ENCODE assay signal across 8 mouse cellular contexts in genomic region chr12:106939381-106939780, GRCm38 (mm10).
DNase-seq lines count a peak whose midpoint lies in the region; ATAC-seq lines count a peak whose summit lies in the region.

No protein-coding gene starts in this region.

- ATAC-seq in monocyte, adult 5-6 weeks (replicated peaks; ENCODE audit: insufficient number of reproducible peaks, low FRiP score, low TSS enrichment, poor library complexity, severe bottlenecking) = no peak
- no peak for ATAC-seq in activated CD4-positive, CD25-positive, alpha-beta regulatory T cell, adult 4 months

- peak; percentile 7 for DNase-seq in kidney, postnatal 10 days
- DNase-seq in kidney, postnatal 25 days = no peak
- DNase-seq in cerebellum, adult 9-10 months = peak; percentile 31
- peak; percentile 17 to 22 for DNase-seq in gastrocnemius, postnatal 36 days
- peak; percentile 6 for DNase-seq in lung, postnatal 36 days
- no peak for DNase-seq in kidney, postnatal 36 days

- intact Hi-C loops in gastrocnemius, postnatal 36 days (cut with DNase I) = no loop called here

Comparison
In these comparisons a context has a peak if more than half of its experiments do, and no peak if none do; other contexts are left out.
1. DNase-seq: peak in kidney, postnatal 10 days (single experiment), cerebellum, adult 9-10 months (single experiment), gastrocnemius, postnatal 36 days (2 of 2) and lung, postnatal 36 days (single experiment); none in kidney, postnatal 25 days (0 of 2) and kidney, postnatal 36 days (0 of 2).